Mouse (Mus musculus): ENCODE data around the gene Ing5. TPM values are rescaled to one million over a fixed set of nuclear protein-coding genes. Genes with fewer than 3 reads are reported as not detected.

Ing5 gene
- polyA plus RNA-seq, 1 experiment: not detected

GRCm38 (mm10) chr1:93804818-93805217, 1.1 kb downstream of the Ing5 start:
- Histone ChIP-seq H3K4me3 (ENCODE audit: insufficient read depth, low read depth, low read length) (peak overlapping the region; percentile 93), H3K4me1 (ENCODE audit: control insufficient read depth, insufficient read depth, low read length) (peaks cover 11% of the 10 kb centered on the region), H3K27ac (ENCODE audit: insufficient read depth, low read depth, low read length) (no peak overlapping the region)
- TF ChIP-seq CTCF (IDR thresholded peaks at IDR 0.05; ENCODE audit: insufficient read depth, low read depth, low read length) (no peak), POLR2A (IDR thresholded peaks at IDR 0.05; ENCODE audit: insufficient read depth, low read depth, low read length) (no peak)
- 64% methylated on average over 4 of the region's 4 CpGs for WGBS

- no peak for TF ChIP-seq POLR2A (IDR thresholded peaks at IDR 0.05; ENCODE audit: insufficient read depth, low read depth, low read length)
These were observed 1.6 kb downstream of the Ing5 start for GRCm38 (mm10) chr1:93805221-93805951.

GRCm38 (mm10) chr1:93808871-93809270, 5.1 kb downstream of the Ing5 start:
- H3K4me3 ChIP-seq (ENCODE audit: insufficient read depth, low read depth, low read length): no peak overlapping the region
- TF ChIP-seq POLR2A (IDR thresholded peaks at IDR 0.05; ENCODE audit: insufficient read depth, low read depth, low read length) (no peak), CTCF (IDR thresholded peaks at IDR 0.05; ENCODE audit: insufficient read depth, low read depth, low read length) (no peak)
- 97% methylated on average over 4 of the region's 4 CpGs for WGBS
- H3K27ac ChIP-seq (ENCODE audit: insufficient read depth, low read depth, low read length): no peak overlapping the region
- peaks cover 8% of the 10 kb centered on the region for H3K4me1 ChIP-seq (ENCODE audit: control insufficient read depth, insufficient read depth, low read length)

More at GRCm38 (mm10) chr1:93805221-93805951, 1.6 kb downstream of the Ing5 start:
- 72% methylated on average over 5 of the region's 5 CpGs for WGBS
- Histone ChIP-seq H3K27ac (ENCODE audit: insufficient read depth, low read depth, low read length) (no peak overlapping the region), H3K4me3 (ENCODE audit: insufficient read depth, low read depth, low read length) (no peak overlapping the region), H3K4me1 (ENCODE audit: control insufficient read depth, insufficient read depth, low read length) (peaks cover 11% of the 10 kb centered on the region)

GRCm38 (mm10) chr1:93810011-93810410, 6.2 kb downstream of the Ing5 start:
- H3K4me3 ChIP-seq (ENCODE audit: insufficient read depth, low read depth, low read length): no peak overlapping the region
- TF ChIP-seq POLR2A (IDR thresholded peaks at IDR 0.05; ENCODE audit: insufficient read depth, low read depth, low read length): no peak
- TF ChIP-seq CTCF (IDR thresholded peaks at IDR 0.05; ENCODE audit: insufficient read depth, low read depth, low read length): no peak

GRCm38 (mm10) chr1:93811495-93812039, 7.8 kb downstream of the Ing5 start:
- TF ChIP-seq CTCF (IDR thresholded peaks at IDR 0.05; ENCODE audit: insufficient read depth, low read depth, low read length): no peak
- no peak for TF ChIP-seq POLR2A (IDR thresholded peaks at IDR 0.05; ENCODE audit: insufficient read depth, low read depth, low read length)
- Histone ChIP-seq H3K4me3 (ENCODE audit: insufficient read depth, low read depth, low read length) (no peak overlapping the region), H3K4me1 (ENCODE audit: control insufficient read depth, insufficient read depth, low read length) (no peaks in the 10 kb centered on the region), H3K27ac (ENCODE audit: insufficient read depth, low read depth, low read length) (no peak overlapping the region)
- WGBS: 93% methylated on average over 8 of the region's 8 CpGs

More at GRCm38 (mm10) chr1:93810011-93810410, 6.2 kb downstream of the Ing5 start:
- 98% methylated on average over 3 of the region's 3 CpGs for WGBS
- H3K27ac ChIP-seq (ENCODE audit: insufficient read depth, low read depth, low read length): no peak overlapping the region
- H3K4me1 ChIP-seq (ENCODE audit: control insufficient read depth, insufficient read depth, low read length): 0 out of 2 replicates have a peak, but pooled peaks cover 5% of the 10 kb centered on the region

- TF ChIP-seq CTCF (IDR thresholded peaks at IDR 0.05; ENCODE audit: insufficient read depth, low read depth, low read length) (no peak), POLR2A (IDR thresholded peaks at IDR 0.05; ENCODE audit: insufficient read depth, low read depth, low read length) (no peak)
- Histone ChIP-seq H3K27ac (ENCODE audit: insufficient read depth, low read depth, low read length) (no peak overlapping the region), H3K4me3 (ENCODE audit: insufficient read depth, low read depth, low read length) (no peak overlapping the region), H3K4me1 (ENCODE audit: control insufficient read depth, insufficient read depth, low read length) (no peaks in the 10 kb centered on the region)
- WGBS: 92% methylated on average over 8 of the region's 8 CpGs
These were observed 14.2 kb downstream of the Ing5 start for GRCm38 (mm10) chr1:93817823-93818532.

- H3K4me1 ChIP-seq (ENCODE audit: control insufficient read depth, insufficient read depth, low read length): no peaks in the 10 kb centered on the region
- 88% methylated on average over 7 of the region's 7 CpGs for WGBS
- TF ChIP-seq POLR2A (IDR thresholded peaks at IDR 0.05; ENCODE audit: insufficient read depth, low read depth, low read length) (no peak), CTCF (IDR thresholded peaks at IDR 0.05; ENCODE audit: insufficient read depth, low read depth, low read length) (no peak)
- no peak overlapping the region for H3K27ac ChIP-seq (ENCODE audit: insufficient read depth, low read depth, low read length)
- H3K4me3 ChIP-seq (ENCODE audit: insufficient read depth, low read depth, low read length): no peak overlapping the region
These were observed 15.0 kb downstream of the Ing5 start for GRCm38 (mm10) chr1:93818722-93819121.

GRCm38 (mm10) chr1:93823796-93824495, 20.2 kb downstream of the Ing5 start:
- H3K4me3 ChIP-seq (ENCODE audit: insufficient read depth, low read depth, low read length): no peak overlapping the region
- 62% methylated on average over 3 of the region's 3 CpGs for WGBS
- peaks cover 15% of the 10 kb centered on the region for H3K4me1 ChIP-seq (ENCODE audit: control insufficient read depth, insufficient read depth, low read length)
- no peak for TF ChIP-seq CTCF (IDR thresholded peaks at IDR 0.05; ENCODE audit: insufficient read depth, low read depth, low read length)
- no peak for TF ChIP-seq POLR2A (IDR thresholded peaks at IDR 0.05; ENCODE audit: insufficient read depth, low read depth, low read length)
- H3K27ac ChIP-seq (ENCODE audit: insufficient read depth, low read depth, low read length): no peak overlapping the region
